Mouse (Mus musculus) common myeloid progenitor, adult 5-6 weeks (primary cell): Measurements from ENCODE around the gene C2cd2l. TPM values are rescaled to one million over a fixed set of nuclear protein-coding genes. Genes with fewer than 3 reads are reported as not detected.
"Not testable (repeated sequence)": the region's sequence is repeated elsewhere in the genome, so short reads cannot be mapped to it uniquely, and the experiment has no call there.

ENCODE experiments used
- ATAC-seq: replicated peaks from 2 replicates; pipeline ENCODE4 v1.8.0; 2016; ENCODE audit warnings: low read depth, mild to moderate bottlenecking, moderate TSS enrichment, inconsistent platforms; ENCODE audit not compliant: poor library complexity, severe bottlenecking
- total RNA-seq: library from RNA; stranded (forward); fragments of 200-1000, 187-1606 nt; gene quantifications from 2 replicates; pipeline ENCODE4 v1.2.3, GENCODE M21; 2017

Gene C2cd2l
- total RNA-seq, 1 experiment from 2014 or later, result 2.1 TPM

DNA sequence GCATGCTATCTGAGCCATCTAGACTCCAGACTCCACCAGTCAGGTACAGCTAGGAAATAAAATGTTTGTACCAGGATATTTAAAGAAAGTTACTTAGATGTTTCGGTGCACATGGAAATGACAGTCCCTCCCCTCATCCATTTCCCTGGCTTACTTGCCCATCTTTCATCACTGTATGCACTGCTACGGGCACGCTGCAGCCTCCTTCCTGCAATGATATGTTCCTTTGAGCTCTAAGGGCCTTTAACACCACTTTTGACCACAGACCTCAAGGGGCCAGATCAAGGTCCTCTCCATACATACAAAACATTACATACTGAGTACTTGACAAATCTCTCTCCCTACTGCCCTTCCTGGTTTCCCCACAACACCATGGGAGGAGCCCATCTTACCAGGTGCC lies 16.9 kb upstream of the C2cd2l start:
- no peak for ATAC-seq

DNA sequence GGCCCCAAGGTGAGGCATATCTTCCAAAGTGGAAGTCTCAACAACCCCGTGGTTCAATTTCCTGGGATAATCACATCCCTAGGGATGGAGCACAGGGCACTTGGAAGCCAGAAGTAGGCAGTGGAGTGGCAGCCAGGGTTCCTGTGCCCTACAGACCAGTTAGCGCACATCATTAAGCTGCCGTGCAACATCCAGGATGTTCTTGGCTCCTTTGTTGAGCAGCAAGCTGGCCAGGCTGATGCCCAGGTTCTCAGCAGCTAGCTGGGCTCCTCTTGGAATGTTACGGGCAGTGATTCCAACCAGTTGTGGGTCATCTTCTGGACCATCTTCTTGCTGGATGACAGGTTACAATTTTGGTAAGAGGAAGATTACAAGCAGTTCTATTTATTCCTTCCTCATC lies 16.4 kb upstream of the C2cd2l start:
- ATAC-seq, result not testable (repeated sequence)

DNA sequence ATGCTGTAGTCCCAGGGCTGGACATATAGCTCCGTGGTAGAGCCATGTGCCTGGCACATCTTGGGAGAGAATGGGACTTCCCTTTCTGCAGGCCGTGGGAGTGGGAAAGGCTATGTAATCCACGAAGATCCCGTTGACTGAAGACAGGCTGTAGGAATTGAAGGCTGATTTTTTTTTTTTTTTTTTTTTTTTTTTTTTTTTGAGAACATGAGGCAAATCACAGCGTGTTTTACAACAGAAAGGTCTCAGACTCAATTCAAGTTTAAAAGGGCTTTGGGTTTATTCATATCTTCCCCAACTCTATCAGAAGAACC lies 16.0 kb upstream of the C2cd2l start:
- no peak for ATAC-seq

DNA sequence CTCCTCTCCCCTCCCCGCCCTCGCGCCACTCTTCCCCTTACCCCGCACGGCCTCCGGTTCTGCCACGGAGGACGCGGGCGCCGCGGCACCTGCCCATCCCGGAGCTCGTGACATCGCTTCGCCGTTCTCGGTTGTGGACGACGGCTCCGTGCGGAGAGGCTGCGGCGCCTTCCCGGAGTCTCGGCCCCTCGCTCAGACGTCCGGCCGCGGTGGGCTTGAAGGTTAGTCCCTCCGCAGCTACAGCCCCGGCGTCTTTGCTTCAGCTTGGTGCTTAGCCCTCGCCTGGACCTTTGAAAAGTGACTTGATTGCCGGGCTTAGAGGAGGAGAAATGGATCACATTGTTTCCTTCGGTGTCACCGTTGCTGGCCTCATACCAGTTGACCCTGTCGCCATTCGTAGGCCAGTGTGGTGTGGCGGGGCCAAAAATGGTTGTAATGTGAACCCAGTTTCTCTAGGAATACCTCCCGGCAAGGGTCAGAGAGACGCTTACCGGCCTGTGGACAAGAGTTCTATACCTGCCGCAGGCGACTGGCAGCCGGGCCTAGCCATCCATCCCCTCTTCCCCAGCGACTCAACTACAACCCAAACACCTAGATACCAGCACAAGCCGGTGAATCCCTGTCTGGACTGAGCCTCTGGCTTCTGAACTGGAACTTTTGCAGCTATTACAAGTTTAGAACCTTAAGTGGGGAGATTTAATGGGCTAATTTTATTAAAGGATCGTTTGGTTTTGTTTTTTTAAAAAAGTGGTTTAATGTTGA lies 15.4 kb upstream of the C2cd2l start:
- ATAC-seq, result no peak

DNA sequence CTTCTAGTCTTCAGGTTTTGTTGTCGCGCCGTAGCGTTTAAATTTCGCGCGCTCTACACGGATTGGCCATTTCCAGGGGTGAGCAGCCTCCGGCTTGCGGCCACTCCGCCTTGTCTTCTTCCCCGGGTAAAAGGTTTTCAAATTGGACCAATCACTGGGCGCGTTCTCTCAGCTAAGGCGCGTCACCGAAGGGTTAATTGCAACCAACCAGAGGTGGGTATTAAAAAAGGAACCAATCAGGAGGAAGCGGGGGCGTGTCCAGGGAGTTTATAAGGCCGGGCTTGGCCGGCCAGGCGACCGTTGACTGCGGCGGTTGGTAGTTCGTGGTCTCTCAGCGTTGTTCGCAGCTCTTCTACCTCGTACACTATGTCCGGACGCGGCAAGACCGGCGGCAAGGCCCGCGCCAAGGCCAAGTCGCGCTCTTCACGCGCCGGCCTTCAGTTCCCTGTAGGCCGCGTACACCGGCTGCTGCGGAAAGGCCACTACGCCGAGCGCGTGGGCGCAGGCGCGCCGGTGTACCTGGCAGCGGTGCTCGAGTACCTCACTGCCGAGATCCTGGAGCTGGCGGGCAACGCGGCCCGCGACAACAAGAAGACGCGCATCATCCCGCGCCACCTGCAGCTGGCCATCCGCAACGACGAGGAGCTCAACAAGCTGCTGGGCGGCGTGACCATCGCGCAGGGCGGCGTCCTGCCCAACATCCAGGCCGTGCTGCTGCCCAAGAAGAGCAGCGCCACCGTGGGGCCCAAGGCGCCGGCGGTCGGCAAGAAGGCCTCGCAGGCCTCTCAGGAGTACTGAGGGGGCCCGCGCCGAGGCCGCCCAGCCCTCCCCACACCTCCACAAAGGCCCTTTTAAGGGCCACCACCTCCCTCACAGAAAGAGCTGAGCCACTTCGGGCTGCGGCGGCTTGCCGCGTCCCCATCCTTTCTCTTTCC lies 14.6 kb upstream of the C2cd2l start, which contains the start of gene H2afx:
Gene H2afx (plus strand): TSS at position 299 of the 935 bp plus-strand sequence.
- peak; percentile 90 for ATAC-seq

DNA sequence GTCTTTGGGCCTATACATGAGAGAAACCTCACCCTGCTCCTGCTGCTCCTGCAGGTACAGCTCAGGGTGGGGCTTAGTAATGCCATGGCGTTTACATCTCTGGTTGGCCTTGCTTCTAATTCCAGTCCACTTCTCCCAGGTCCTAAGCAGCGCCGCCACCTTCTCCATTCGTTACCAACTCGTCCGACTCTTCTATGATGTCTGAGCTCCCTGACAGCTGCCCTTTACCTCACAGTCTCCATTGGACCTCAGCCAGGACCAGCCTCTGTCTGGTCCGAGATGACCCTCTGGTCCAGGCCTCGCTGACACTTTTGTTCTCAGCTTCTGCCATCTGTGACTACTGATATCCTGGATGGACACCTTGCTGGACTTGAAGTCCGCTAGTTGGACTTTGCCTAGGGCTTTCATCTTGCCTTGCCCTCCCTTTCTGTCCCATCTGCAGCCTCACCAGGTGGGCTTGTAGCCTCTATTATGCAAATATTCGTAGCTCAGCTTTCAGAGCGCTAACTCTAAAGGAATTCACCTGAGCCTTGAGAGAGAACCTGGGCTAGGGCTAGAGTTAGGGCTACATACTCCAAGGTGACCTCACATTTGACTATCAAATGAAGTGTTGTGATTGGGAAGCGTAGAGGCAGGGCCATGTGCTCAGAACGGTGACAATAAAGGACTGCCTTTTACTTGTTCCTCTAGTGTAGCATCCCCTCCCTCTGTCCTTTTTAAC lies 13.0 kb upstream of the C2cd2l start:
- no peak for ATAC-seq

DNA sequence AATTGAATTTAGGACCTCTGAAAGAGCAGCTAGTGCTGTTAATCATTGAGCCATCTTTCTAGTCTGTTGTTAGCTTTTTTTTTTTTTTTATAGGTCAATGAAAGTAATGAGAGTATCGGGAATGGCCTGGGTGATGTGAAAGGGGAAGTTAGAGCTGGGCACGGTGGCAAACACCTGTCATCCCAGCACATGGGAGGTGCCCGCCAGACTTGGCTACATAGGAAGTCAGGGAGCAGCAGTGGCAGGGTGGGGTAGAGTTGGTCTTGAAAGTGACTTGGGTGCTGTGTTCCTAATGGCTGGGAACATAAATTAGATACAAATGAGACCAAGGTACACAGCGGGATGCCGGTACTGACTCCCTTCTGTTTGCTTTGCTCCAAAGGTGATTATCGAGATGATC lies 10.7 kb upstream of the C2cd2l start:
- ATAC-seq, result no peak

DNA sequence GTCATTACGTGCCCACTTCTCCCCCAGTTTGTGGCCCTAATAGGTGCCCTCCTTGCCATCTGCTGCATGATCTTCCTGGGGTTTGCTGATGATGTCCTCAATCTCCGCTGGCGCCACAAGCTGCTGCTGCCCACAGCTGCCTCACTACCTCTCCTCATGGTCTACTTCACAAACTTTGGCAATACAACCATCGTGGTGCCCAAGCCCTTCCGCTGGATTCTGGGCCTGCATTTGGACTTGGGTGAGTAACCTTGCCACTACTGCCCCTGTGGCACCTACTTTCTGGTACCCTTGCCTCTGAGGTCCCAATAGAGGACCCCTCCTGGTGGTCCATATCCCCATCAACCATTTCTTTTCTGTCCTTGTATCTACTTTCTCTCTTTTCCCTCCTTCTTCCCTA lies 7.8 kb upstream of the C2cd2l start:
- ATAC-seq, result no peak

DNA sequence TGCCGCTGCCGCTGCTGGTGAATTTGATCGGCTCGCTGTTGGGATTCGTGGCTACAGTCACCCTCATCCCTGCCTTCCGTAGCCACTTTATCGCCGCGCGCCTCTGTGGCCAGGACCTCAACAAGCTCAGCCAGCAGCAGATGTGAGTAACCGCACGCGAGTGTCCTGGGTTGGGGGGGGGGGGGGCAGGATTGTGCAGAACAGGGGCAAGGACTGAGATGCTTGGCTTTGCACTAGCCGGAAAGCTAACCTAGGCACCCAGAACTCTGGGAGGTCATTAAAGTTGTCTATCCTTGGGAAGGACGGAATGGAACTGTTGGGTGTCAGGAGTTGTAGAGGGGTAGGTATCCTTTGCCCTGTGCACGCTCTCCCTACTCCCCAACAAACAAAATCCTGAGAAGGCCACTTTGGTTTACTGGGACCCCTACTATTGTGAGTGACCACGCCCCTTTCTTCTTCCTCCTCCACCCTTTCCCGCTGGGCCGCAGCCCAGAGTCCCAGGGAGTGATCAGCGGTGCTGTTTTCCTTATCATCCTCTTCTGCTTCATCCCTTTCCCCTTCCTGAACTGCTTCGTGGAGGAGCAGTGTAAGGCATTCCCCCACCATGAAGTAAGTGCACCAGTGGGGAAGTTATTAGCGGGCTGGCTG lies 7.1 kb upstream of the C2cd2l start:
- ATAC-seq, result peak; percentile 14; the same call in 1 of the 2 replicates

DNA sequence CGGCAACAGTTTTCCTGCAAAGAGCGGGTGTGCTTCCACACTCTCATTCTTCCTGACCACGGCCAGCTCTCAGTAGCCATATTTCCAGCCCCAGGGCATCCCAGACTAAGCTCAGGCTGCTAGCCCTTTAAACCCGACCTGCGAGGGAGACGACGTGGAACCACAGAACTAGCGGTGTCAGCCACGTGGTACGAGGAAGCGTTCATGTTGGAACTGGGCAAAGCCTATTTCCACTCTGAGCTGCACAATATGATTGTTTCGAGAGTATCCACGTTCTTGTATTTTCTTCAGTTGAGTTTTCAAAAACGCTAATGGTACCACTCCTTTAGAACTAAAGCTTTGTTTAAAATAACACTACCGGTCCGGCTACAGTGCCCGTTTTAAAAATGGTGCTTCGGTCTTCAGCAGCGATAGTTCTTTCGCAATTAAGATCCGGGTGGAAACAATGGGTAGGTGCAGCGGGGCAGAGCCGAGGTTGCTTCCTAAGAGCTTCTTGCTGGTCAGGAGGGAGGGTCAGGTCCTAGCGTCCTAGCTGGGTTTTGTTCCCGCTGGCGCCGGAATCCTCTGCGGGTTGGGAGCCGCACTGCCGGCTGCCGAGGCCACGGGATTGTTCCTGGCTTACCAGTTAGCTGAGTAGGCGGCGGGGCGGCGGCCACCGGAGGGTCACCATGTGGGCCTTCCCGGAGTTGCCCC lies 6.4 kb upstream of the C2cd2l start:
- peak; percentile 87 for ATAC-seq

DNA sequence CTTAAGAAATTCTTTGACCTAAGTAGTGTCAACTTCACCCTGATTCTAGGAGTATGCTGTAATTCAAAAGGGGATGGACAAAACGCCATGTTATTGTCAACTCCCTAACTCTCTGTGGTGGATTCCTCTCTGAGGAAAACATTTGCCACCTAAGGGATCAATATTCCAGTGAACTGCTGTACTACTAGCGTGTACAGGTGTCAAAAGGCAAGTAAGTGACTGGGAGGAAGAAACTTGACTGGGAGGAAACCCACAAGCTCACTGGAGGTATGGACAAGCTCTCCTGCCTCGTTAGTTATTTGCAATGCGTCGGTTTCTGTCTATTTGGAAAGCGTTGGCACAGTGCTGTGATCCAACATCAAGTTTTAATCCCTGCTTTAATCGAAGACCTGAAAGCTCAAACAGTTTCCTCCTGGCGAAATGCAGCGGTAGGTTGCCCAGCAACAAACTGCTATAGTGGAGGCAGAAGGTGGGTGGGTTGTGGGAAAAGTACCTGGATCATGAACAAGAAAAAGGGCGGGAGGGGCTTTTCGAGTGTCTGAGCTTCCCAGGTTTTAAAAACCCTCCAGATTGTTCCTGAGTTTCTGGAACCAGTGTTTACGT lies 5.8 kb upstream of the C2cd2l start, which contains the start of gene Dpagt1:
Gene Dpagt1 (plus strand): TSS at position 252 of the 603 bp plus-strand sequence.
- ATAC-seq, result no peak

DNA sequence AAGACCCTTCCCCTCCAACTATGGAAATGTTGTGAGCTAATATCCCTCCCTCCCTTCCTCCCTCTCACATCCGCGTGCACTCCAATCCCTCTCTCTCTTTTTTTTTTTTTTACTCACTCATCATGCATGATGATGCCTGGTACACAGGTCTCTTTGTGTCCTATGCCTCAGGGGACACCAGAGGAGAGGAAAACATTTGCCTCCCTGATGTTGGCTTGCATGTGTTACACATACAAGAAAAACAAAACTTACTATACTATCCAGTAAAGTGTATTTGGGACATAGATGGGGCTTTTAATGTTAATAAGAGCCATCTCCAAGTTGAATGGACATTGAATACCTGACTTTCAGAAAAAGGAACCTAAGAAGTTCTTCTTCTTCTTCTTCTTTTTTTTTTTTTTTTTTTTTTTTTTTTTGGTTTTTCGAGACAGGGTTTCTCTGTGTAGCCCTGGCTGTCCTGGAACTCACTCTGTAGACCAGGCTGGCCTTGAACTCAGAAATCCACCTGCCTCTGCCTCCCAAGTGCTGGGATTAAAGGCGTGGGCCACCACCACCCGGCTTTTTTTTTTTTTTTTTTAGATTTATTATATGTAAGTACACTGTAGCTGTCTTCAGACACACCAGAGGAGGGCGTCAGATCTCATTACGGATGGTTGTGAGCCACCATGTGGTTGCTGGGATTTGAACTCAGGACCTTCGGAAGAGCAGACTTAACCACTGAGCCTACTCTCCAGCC lies 5.1 kb upstream of the C2cd2l start:
- not testable (repeated sequence) for ATAC-seq

DNA sequence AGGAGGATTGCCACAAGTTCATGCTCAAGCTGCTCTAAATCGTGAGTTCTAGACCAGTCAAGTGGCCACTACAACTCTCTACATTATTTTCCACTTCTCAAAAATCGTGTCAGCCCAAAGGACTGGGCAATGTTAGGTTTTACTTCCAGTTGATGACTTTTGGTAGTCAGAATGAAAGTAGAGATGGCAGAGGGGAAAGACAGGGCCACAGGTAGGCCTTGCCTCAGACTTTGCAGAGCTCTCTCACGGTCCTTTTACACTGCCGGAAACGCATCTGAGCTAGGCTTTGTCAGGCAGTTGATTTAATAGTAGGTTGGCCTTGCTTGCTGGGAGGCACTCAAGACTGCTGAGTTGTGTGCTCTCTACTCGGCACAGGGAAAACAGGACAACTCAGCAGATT lies 4.1 kb upstream of the C2cd2l start:
- no peak for ATAC-seq

DNA sequence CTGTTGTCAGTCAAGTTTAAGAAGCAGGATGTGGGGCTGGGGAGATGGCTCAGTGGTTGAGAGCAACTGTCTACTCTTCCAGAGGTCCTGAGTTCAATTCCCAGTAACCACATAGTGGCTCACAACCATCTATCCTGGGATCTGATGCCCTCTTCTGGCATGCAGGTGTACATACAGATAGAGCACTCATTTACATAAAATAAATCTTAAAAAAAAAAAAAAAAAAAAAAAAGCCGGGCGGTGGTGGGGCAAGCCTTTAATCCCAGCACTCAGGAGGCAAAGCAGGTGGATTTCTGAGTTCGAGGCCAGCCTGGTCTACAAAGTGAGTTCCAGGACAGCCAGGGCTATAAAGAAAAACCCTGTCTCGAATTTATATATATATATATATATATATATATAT lies 3.6 kb upstream of the C2cd2l start:
- not testable (repeated sequence) for ATAC-seq

DNA sequence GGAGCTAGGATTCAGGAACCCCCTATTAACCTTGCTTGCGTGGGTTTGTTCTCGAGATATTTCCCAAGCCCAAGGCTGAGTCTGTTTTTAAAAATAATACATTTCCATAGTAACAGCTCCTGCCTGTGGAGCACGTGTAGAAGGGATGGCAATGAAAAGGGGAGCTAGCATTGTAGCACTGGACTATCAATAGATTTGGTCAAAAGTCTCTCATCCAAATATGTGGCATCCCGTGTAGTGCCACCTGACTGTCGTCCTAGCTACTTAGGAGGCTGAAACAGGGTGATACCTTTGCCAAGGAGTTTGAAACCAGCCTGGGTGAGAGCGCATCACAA lies 681 bp upstream of the C2cd2l start:
- ATAC-seq, result no peak

DNA sequence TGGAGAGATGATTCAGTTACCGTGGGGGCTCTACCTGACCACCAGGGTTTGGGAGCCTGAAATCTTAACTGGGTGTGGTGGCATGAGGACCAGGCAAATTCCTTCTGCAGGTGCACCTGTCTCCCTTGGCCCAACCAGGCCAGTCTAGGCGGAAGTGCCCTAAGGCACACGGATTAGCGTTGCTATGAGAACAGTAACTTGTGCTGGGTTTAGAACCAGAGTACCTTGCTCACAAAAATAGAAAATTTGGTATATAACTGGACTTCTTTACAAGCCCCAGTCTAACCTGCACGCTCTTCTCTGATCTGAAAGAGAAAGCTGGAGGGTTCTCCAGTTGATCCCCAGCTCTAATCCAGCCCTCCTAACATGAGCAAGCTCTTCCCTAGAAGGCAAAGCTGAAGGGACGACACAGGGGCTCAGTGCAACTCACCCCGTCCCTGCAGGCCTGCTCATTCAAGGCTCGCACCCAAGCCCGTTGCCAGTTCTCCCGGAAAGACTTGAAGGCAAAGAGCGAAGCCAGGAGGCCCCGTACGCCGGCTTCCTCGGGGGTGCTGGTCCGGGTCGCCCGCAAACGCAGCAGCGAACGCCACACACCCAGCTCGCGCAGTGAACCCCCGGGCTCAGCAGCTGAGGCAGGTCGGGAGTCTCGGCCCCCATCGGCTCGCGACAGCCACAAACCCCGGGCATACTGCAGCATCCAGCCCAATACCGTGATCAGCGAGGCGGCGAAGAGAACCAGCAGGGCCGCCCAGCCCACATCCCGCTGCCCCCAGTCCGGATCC lies 789 bp downstream of the C2cd2l start:
- ATAC-seq, result no peak; the same call in 1 of the 2 replicates

DNA sequence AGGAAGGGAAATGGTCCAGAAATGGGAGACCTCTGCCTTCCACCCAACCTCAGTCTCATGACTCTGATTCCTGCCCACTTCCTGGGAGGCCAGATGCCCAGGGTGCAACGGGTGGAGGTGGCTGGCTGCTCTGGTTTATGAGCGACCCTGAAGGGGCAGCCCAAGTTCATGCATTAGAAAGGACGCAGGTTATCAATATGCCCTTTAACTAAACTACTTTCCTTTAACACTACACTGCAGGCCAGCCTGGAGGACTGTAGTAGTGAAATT lies 1.3 kb downstream of the C2cd2l start:
- no peak for ATAC-seq
